ENCODE assay signal across 27 mouse cellular contexts in the genomic region with DNA sequence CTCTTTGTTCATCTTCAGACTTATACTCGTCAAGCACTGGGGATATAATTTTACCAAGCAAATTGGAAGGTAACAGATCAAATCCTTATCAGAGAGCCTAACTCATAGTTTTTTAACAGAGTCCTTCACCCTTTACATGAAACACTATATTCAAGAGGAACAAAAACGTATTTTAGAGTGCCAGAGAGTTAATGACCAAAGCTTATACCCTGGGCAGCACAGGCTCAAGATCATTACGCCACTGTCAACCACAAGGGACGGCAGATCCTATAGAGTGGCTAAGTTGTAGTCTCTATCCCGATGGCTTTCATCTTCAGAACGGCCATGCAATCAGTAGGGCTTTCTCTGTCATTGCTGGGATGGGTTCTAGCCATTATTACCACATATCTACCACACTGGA. TPM values are rescaled to one million over a fixed set of nuclear protein-coding genes. Genes with fewer than 3 reads are reported as not detected.
DNase-seq lines count a peak whose midpoint lies in the region; ATAC-seq lines count a peak whose summit lies in the region.
"Had no signal": no experiment of that assay in that cellular context is flagged by ENCODE, and none has a peak within 500 bp of the region (broad histone marks: within the 10 kb centered on the region; RNA-seq: fewer than 3 reads in every experiment).

A gene (plus strand): TSS at position 301 of the 400 bp plus-strand sequence.

- no peaks in the 10 kb centered on the region for H3K27me3 ChIP-seq in embryonic facial prominence, embryonic 12.5 days
- H3K27me3 ChIP-seq in embryonic facial prominence, embryonic 10.5 days (replicated peaks; ENCODE audit: low read depth, poor library complexity, severe bottlenecking), result no peaks in the 10 kb centered on the region
- H3K27me3 ChIP-seq in heart, embryonic 10.5 days (ENCODE audit: insufficient read depth, poor library complexity, severe bottlenecking), result no peaks in the 10 kb centered on the region
- H3K27me3 ChIP-seq in midbrain, embryonic 11.5 days (ENCODE audit: control insufficient read depth, insufficient read depth, low read length), result no peaks in the 10 kb centered on the region
- H3K27me3 ChIP-seq in midbrain, embryonic 13.5 days, result no peaks in the 10 kb centered on the region
- H3K27me3 ChIP-seq: CH12.LX; embryonic facial prominence, embryonic 13.5 days; heart, embryonic 12.5 days; heart, embryonic 15.5 days; hindbrain, embryonic 15.5 days; Patski had no signal

- H3K27ac ChIP-seq in embryonic facial prominence, embryonic 12.5 days, result 0 out of 2 replicates have a peak within 1 kb of the TSS, but pooled peaks have one; percentile 20
- no peak within 1 kb of the TSS; the same call in 1 of the 2 replicates for H3K27ac ChIP-seq in embryonic facial prominence, embryonic 10.5 days (replicated peaks)
- no peak within 1 kb of the TSS for H3K27ac ChIP-seq in heart, embryonic 10.5 days
- H3K27ac ChIP-seq in midbrain, embryonic 11.5 days (ENCODE audit: low read depth, low read length), result no peak within 1 kb of the TSS
- no peak within 1 kb of the TSS for H3K27ac ChIP-seq in midbrain, embryonic 13.5 days
- H3K27ac ChIP-seq: embryonic facial prominence, embryonic 13.5 days; heart, embryonic 15.5 days; hindbrain, embryonic 15.5 days had no signal

- no peak for ATAC-seq in embryonic facial prominence, embryonic 12.5 days (ENCODE audit: insufficient number of reproducible peaks, insufficient read depth, low FRiP score, low TSS enrichment)
- no peak for ATAC-seq in midbrain, embryonic 11.5 days (ENCODE audit: low FRiP score)
- ATAC-seq in midbrain, embryonic 13.5 days, result no peak
- ATAC-seq: forebrain, embryonic 16.5 days; intestine, postnatal 0 days; Patski had no signal

- no peak for DNase-seq in embryonic facial prominence, embryonic 10.5 days (ENCODE audit: low spot score)
- DNase-seq in heart, adult 11 months, result peak; percentile 22
- DNase-seq in heart, embryonic 10.5 days (ENCODE audit: low spot score), result no peak
- DNase-seq in midbrain, embryonic 11.5 days (ENCODE audit: low spot score, missing footprints), result peak; percentile 68
- DNase-seq: adrenal gland, postnatal 10 days; adrenal gland, postnatal 36 days; cerebellum, adult 18-20 months; cerebellum, adult 9-10 months; cerebellum, postnatal 14 days; gastrocnemius, postnatal 10 days; gastrocnemius, postnatal 36 days; heart, postnatal 10 days; heart, postnatal 36 days had no signal

- no peak within 1 kb of the TSS for H3K4me2 ChIP-seq in embryonic facial prominence, embryonic 12.5 days (replicated peaks)
- H3K4me2 ChIP-seq in midbrain, embryonic 11.5 days, result no peak within 1 kb of the TSS
- H3K4me2 ChIP-seq in midbrain, embryonic 13.5 days (replicated peaks), result no peak within 1 kb of the TSS
- H3K4me2 ChIP-seq: embryonic facial prominence, embryonic 13.5 days; heart, embryonic 12.5 days; heart, embryonic 15.5 days; hindbrain, embryonic 15.5 days had no signal

- H3K4me1 ChIP-seq in embryonic facial prominence, embryonic 12.5 days, result peaks cover 11% of the 10 kb centered on the region; the same call in 1 of the 2 replicates
- H3K4me1 ChIP-seq in embryonic facial prominence, embryonic 10.5 days, result peaks cover 22% of the 10 kb centered on the region
- H3K4me1 ChIP-seq in heart, embryonic 10.5 days, result peaks cover 10% of the 10 kb centered on the region
- H3K4me1 ChIP-seq in midbrain, embryonic 11.5 days (ENCODE audit: control insufficient read depth, insufficient read depth, low read length), result peaks cover 3% of the 10 kb centered on the region; the same call in 1 of the 2 replicates
- 0 out of 2 replicates have a peak, but pooled peaks cover 9% of the 10 kb centered on the region for H3K4me1 ChIP-seq in midbrain, embryonic 13.5 days (replicated peaks)
- H3K4me1 ChIP-seq: hindbrain, embryonic 15.5 days had no signal

- WGBS in embryonic facial prominence, embryonic 12.5 days, result 77% methylated on average over 6 of the region's 6 CpGs
- WGBS in embryonic facial prominence, embryonic 10.5 days, result 80% methylated on average over 6 of the region's 6 CpGs
- 84% methylated on average over 6 of the region's 6 CpGs for WGBS in heart, embryonic 10.5 days
- 89% methylated on average over 6 of the region's 6 CpGs for WGBS in midbrain, embryonic 11.5 days
- WGBS in midbrain, embryonic 13.5 days, result 90% methylated on average over 6 of the region's 6 CpGs

- no peak within 1 kb of the TSS for H3K9ac ChIP-seq in embryonic facial prominence, embryonic 12.5 days
- no peak within 1 kb of the TSS for H3K9ac ChIP-seq in midbrain, embryonic 11.5 days (ENCODE audit: low read length)
- H3K9ac ChIP-seq in midbrain, embryonic 13.5 days (replicated peaks), result no peak within 1 kb of the TSS
- H3K9ac ChIP-seq: embryonic facial prominence, embryonic 13.5 days; heart, embryonic 12.5 days; heart, embryonic 15.5 days; hindbrain, embryonic 15.5 days had no signal

- no peaks in the 10 kb centered on the region for H3K36me3 ChIP-seq in embryonic facial prominence, embryonic 12.5 days
- no peaks in the 10 kb centered on the region for H3K36me3 ChIP-seq in embryonic facial prominence, embryonic 10.5 days (replicated peaks)
- H3K36me3 ChIP-seq in heart, embryonic 10.5 days, result no peaks in the 10 kb centered on the region
- H3K36me3 ChIP-seq in midbrain, embryonic 11.5 days (ENCODE audit: control insufficient read depth, insufficient read depth, low read length), result no peaks in the 10 kb centered on the region
- H3K36me3 ChIP-seq in midbrain, embryonic 13.5 days, result no peaks in the 10 kb centered on the region
- H3K36me3 ChIP-seq: embryonic facial prominence, embryonic 13.5 days; G1E; heart, embryonic 12.5 days; heart, embryonic 15.5 days; hindbrain, embryonic 15.5 days had no signal

- H3K4me3 ChIP-seq in embryonic facial prominence, embryonic 12.5 days, result no peak within 1 kb of the TSS
- no peak within 1 kb of the TSS for H3K4me3 ChIP-seq in embryonic facial prominence, embryonic 10.5 days
- no peak within 1 kb of the TSS for H3K4me3 ChIP-seq in heart, embryonic 10.5 days
- H3K4me3 ChIP-seq in midbrain, embryonic 11.5 days (ENCODE audit: low read depth, low read length), result no peak within 1 kb of the TSS
- H3K4me3 ChIP-seq in midbrain, embryonic 13.5 days (replicated peaks), result no peak within 1 kb of the TSS
- H3K4me3 ChIP-seq: embryonic facial prominence, embryonic 13.5 days; erythroblast, embryonic 14.5 days; heart, embryonic 12.5 days; heart, embryonic 15.5 days; hindbrain, embryonic 15.5 days had no signal

- H3K9me3 ChIP-seq in embryonic facial prominence, embryonic 12.5 days, result no peaks in the 10 kb centered on the region
- no peaks in the 10 kb centered on the region for H3K9me3 ChIP-seq in embryonic facial prominence, embryonic 10.5 days
- H3K9me3 ChIP-seq in heart, embryonic 10.5 days, result no peaks in the 10 kb centered on the region
- no peaks in the 10 kb centered on the region for H3K9me3 ChIP-seq in midbrain, embryonic 11.5 days (ENCODE audit: control insufficient read depth, low read length)
- no peaks in the 10 kb centered on the region for H3K9me3 ChIP-seq in midbrain, embryonic 13.5 days
- H3K9me3 ChIP-seq: embryonic facial prominence, embryonic 13.5 days; G1E; heart, embryonic 15.5 days; hindbrain, embryonic 15.5 days had no signal

RNA-seq across cellular contexts. Expression of the gene that starts here (rescaled TPM):
- not detected in 2 replicates for polyA plus RNA-seq in embryonic facial prominence, embryonic 12.5 days (2016; fragmentation: Nextera tagmentation; extraction: Ambion mirVana)
- not detected in 2 replicates for polyA plus RNA-seq in embryonic facial prominence, embryonic 10.5 days (2016; fragmentation: Nextera tagmentation; extraction: Ambion mirVana)
- polyA plus RNA-seq in heart, embryonic 10.5 days (2016; fragmentation: Nextera tagmentation; extraction: Ambion mirVana), result not detected in 2 replicates
- polyA plus RNA-seq in midbrain, embryonic 11.5 days (2014; fragmentation: Nextera tagmentation; extraction: Ambion mirVana), result not detected in 2 replicates
- polyA plus RNA-seq in midbrain, embryonic 13.5 days (2015; fragmentation: Nextera tagmentation; extraction: Ambion mirVana), result not detected in 2 replicates
- polyA plus RNA-seq: embryonic facial prominence, embryonic 13.5 days; erythroblast, embryonic 14.5 days; forebrain, embryonic 16.5 days; G1E; heart, embryonic 12.5 days; heart, embryonic 15.5 days; hindbrain, embryonic 11.5 days; hindbrain, embryonic 15.5 days; intestine, embryonic 14.5 days; intestine, postnatal 0 days had no signal

Comparison
In these comparisons a context has a peak if more than half of its experiments do, and no peak if none do; other contexts are left out.
1. Peak in DNase-seq in midbrain, embryonic 11.5 days; RNA of the gene not detected or under 1 TPM.